Mouse (Mus musculus) adrenal gland (tissue): ENCODE data around the gene Atp5f1.

ENCODE experiments used
- intact Hi-C: fragments of 180-260 bp; cut with DNase I; formaldehyde crosslinking; loops from one replicate; pipeline ENCODE4 v1.15.1; 2025

The Atp5f1 gene

DNA sequence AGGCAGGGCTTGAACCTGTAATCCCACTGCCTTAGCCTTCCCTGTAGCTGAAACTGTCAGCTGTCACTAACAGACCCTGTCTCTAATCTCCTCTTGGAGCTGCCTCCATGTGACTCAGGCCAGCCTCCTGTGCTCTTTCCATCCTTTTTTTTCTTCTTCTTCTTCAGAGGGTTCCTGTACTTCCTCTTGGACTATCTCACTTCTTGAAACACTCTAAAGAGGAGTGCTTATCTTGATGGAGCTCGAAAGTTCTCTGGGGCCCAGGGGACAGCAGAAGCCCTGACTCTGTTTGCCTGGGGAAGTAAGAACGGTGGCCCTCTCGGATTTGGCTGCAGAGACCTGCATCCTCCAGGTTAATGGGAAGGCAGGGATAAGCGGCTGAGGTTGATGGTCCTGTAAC lies 55.7 kb downstream of the Atp5f1 start:
- intact Hi-C loops, result no loop called here

- intact Hi-C loops, result no loop called here
Measured at GRCm38 (mm10) chr3:105901468-105901867, 58.4 kb downstream of the Atp5f1 start.

DNA sequence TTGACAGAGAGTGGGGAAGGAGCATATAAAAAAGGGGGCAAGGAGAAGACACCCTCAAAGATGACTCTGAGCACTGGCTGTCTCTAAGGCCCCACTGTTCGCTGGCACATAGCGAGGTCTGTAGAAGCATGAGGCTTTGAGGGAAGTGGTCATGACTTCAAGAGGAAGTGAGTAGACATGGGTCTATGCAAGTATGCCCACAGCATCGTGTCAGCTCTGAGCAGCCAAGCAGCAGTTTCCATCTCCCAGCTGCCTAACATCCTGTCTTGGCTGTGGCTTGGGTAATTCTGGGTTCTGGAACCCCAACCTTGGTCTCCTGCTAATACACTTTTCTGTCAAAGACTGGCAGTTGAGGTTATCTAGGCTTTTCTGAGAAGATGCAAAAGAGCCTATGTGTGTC lies 59.2 kb downstream of the Atp5f1 start:
- intact Hi-C loops, result no loop called here

DNA sequence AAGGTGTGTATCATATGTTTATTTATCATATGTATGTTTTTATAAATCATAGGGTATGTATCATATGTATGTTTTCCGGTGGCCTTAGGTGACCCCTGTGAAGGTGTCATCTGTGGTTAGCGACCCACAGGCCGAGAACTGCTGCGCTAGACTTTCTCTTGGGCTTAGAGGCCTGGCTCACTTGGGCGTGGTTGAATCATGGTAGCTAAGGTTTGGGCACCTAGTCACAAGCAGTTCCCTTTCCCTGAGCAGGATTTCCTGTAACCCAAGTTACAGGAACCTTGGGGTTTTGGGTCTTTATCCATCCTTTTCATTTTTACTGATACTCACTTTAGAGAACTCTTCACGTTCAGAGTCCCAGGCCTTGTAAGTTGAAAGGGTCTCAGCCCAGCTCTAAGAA lies 59.6 kb downstream of the Atp5f1 start:
- intact Hi-C loops, result no loop called here

DNA sequence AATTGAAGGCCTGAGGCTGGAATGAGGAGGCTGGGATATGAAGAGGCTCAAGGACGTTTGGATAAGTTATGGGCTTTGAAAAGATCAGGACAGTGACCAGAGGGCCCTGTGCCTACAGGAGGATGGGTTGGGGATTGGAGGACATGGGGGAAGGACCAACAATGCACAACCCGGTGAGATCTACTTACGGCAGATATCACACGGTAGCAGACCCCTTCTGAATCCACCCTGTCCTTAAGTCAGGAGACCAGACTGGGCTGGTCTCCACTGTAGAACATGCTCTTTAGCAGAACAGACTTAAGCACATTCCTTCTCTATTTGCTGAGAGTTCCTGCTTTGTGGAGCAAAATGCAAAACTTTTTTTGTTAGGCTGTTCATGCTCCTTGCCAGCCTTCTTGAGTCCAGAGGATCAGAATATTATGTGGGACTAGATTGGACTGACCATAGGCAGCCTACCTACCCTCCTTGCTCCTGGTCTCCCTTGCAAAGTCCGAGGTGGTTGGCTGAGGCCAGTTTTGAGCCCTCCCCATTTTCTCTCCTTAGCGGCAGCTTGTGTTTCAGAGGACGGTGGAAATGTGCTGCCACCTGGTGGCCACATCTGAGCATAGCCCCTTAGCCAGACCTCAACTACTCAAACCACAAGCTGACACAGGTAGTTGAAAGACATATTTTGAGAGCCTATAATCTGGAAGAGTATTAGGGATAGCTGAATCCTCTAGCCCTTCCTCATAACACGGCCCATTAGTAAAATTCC lies 60.3 kb downstream of the Atp5f1 start:
- intact Hi-C loops, result loop anchor here (1.0 to 5.0 kb wide), 4 partner anchors 127 to 225 kb away; partner anchors contain the start of gene Ddx20

GRCm38 (mm10) chr3:105898861-105899260 lies 61.0 kb downstream of the Atp5f1 start:
- intact Hi-C loops, result loop anchor here (1.0 to 5.0 kb wide), 4 partner anchors 127 to 225 kb away; partner anchors contain the start of gene Ddx20

GRCm38 (mm10) chr3:105898325-105898724 lies 61.6 kb downstream of the Atp5f1 start:
- intact Hi-C loops, result loop anchor here (5.0 kb wide), 3 partner anchors 126 to 211 kb away; partner anchors contain the start of gene Ddx20

- intact Hi-C loops, result loop anchor here (5.0 kb wide), 3 partner anchors 125 to 210 kb away; partner anchors contain the start of gene Ddx20
Measured at GRCm38 (mm10) chr3:105896811-105897210, 63.1 kb downstream of the Atp5f1 start.

- intact Hi-C loops, result loop anchor here (5.0 kb wide), 4 partner anchors 93 to 208 kb away; partner anchors contain the start of genes Ddx20 and Rap1a
Measured at GRCm38 (mm10) chr3:105894601-105895592, 65.0 kb downstream of the Atp5f1 start.

- intact Hi-C loops, result loop anchor here (5.0 kb wide), 1 partner anchor 92 kb away; the partner anchor contains the start of gene Rap1a
Measured at GRCm38 (mm10) chr3:105893941-105894391, 65.9 kb downstream of the Atp5f1 start.
